Mouse (Mus musculus) neural tube, embryonic 15.5 days (tissue): ENCODE results near the gene Lsm6. TPM values are rescaled to one million over a fixed set of nuclear protein-coding genes. Genes with fewer than 3 reads are reported as not detected.
A peak's percentile ranks its signal among the peaks of the same experiment; 100 is the strongest.
"Not testable (repeated sequence)": the region's sequence is repeated elsewhere in the genome, so short reads cannot be mapped to it uniquely, and the experiment has no call there.

ENCODE experiments used
- ATAC-seq: fragments of 200-750 bp; cut with Nextera tagmentation; 2 replicates; pipeline ENCODE4 v1.8.0; 2017; ENCODE audit warnings: mild to moderate bottlenecking, moderate TSS enrichment, moderate library complexity; ENCODE audit not compliant: low FRiP score
- H3K27ac ChIP-seq: fragments of 300-500 bp; sonication (generic); replicated peaks from 2 replicates; pipeline ENCODE4 v1.5.1; 2015; ENCODE audit warnings: mild to moderate bottlenecking, inconsistent platforms
- H3K27me3 ChIP-seq: fragments of 300-500 bp; sonication (generic); replicated peaks from 2 replicates; pipeline ENCODE4 v1.6.1; 2015; ENCODE audit warnings: inconsistent platforms
- H3K36me3 ChIP-seq: fragments of 300-500 bp; sonication (generic); 2 replicates; pipeline ENCODE4 v1.6.1; 2015; ENCODE audit warnings: inconsistent platforms
- H3K4me1 ChIP-seq: fragments of 300-500 bp; sonication (generic); 2 replicates; pipeline ENCODE4 v1.6.1; 2015; ENCODE audit warnings: inconsistent platforms
- H3K4me2 ChIP-seq: fragments of 300-500 bp; sonication (generic); 2 replicates; pipeline ENCODE4 v1.6.1; 2015; ENCODE audit warnings: inconsistent platforms, mild to moderate bottlenecking, moderate library complexity
- H3K4me3 ChIP-seq: fragments of 300-500 bp; sonication (generic); replicated peaks from 2 replicates; pipeline ENCODE4 v1.5.1; 2015; ENCODE audit warnings: mild to moderate bottlenecking, inconsistent platforms
- H3K9ac ChIP-seq: fragments of 300-500 bp; sonication (generic); replicated peaks from 2 replicates; pipeline ENCODE4 v1.6.1; 2015; ENCODE audit warnings: mild to moderate bottlenecking, inconsistent platforms
- H3K9me3 ChIP-seq: fragments of 300-500 bp; sonication (generic); replicated peaks from 2 replicates; pipeline ENCODE4 v1.6.1; 2016; ENCODE audit warnings: inconsistent platforms
- WGBS: fragments of 180-500 bp; shearing (Covaris S2); methylation state at CpG from one replicate; pipeline ENCODE4 v1.1.7; 2015; ENCODE audit warnings: mixed read lengths; 5-methylcytosine and 5-hydroxymethylcytosine counted together
- polyA plus RNA-seq: library from polyadenylated mRNA; unstranded; fragments of >200 nt; fragmentation: Nextera tagmentation; extraction: Ambion mirVana; gene quantifications from 2 replicates; pipeline ENCODE4 v1.2.1, GENCODE M21; 2015

The Lsm6 gene
- polyA plus RNA-seq, 1 experiment from 2014 or later, result 140 TPM

DNA sequence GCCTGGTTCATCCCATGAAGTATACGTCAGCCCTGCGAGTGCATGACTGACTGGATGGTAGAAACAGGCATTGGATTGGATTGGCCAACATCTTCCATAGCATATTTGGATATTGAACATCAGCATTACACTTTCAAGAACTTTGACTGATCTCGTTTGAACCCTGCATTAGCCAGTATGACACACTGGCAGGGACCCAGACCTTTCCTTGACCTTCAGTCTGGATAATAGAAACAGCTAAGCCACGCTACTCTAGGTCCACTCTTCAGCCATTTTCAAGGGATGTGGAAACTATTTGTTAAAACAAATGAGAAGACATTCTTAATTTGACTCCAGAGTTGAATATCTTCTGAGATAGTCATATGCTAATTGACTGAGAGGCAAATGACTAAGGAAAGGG lies 3.6 kb upstream of the Lsm6 start:
- WGBS, result 92% methylated on average over 4 of the region's 4 CpGs
- no peak overlapping the region for H3K4me2 ChIP-seq
- no peaks in the 10 kb centered on the region for H3K36me3 ChIP-seq
- H3K4me1 ChIP-seq, result peaks cover 10% of the 10 kb centered on the region
- no peaks in the 10 kb centered on the region for H3K9me3 ChIP-seq
- no peak for ATAC-seq
- no peak overlapping the region for H3K27ac ChIP-seq
- no peaks in the 10 kb centered on the region for H3K27me3 ChIP-seq
- H3K4me3 ChIP-seq, result no peak overlapping the region
- H3K9ac ChIP-seq, result no peak overlapping the region

DNA sequence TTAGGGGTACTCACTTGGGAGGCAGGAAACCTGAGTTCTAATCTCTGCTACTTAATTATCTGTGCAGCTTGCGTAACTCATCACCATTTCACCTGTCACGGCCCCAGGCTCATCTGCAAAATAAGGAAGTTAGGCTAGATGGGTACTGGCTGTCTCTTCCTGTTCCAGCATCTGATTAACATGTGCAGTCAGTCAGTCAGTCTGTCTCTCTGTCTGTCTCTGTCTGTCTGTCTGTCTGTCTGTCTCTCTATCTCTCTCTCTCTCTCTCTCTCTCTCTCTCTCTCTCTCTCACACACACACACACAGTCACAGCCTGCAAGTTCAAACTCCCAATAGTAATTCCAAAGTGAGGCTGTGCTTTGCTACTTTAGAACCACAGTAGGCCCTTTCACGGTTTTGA lies 967 bp downstream of the Lsm6 start:
- not testable (repeated sequence) for ATAC-seq, H3K27me3 ChIP-seq, H3K9me3 ChIP-seq, H3K36me3 ChIP-seq
- Histone ChIP-seq H3K4me3 (peak overlapping the region; percentile 70), H3K27ac (peak overlapping the region; percentile 97), H3K9ac (peak overlapping the region; percentile 81), H3K4me1 (peaks cover 16% of the 10 kb centered on the region), H3K4me2 (peak overlapping the region; percentile 58)
- 36% methylated on average over 3 of the region's 3 CpGs for WGBS

DNA sequence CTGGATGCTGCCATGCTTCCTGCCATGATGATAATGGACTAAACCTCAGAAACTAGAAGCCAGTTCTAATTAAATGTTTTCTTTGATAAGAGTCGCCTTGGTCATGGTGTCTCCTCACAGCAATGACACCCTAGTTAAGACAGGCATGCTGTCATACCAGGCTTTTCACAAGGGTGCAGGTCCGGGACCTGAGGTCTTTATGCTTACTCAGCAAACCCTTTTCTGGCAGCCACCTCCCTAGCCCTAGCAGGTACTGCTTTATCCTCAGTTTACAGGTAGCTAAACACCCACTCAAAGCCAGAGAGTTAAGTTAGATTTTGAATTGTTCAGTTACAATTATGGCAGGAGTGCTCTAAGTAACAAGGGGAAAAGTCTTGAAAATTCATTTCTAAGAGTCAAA lies 6.2 kb downstream of the Lsm6 start:
- no peak overlapping the region for H3K9ac ChIP-seq
- H3K36me3 ChIP-seq, result peaks cover 23% of the 10 kb centered on the region
- H3K4me3 ChIP-seq, result no peak overlapping the region
- no peak overlapping the region for H3K27ac ChIP-seq
- 92% methylated on average over 2 of the region's 2 CpGs for WGBS
- H3K4me2 ChIP-seq, result no peak overlapping the region
- peaks cover 10% of the 10 kb centered on the region for H3K4me1 ChIP-seq
- no peaks in the 10 kb centered on the region for H3K9me3 ChIP-seq
- ATAC-seq, result no peak
- H3K27me3 ChIP-seq, result no peaks in the 10 kb centered on the region

DNA sequence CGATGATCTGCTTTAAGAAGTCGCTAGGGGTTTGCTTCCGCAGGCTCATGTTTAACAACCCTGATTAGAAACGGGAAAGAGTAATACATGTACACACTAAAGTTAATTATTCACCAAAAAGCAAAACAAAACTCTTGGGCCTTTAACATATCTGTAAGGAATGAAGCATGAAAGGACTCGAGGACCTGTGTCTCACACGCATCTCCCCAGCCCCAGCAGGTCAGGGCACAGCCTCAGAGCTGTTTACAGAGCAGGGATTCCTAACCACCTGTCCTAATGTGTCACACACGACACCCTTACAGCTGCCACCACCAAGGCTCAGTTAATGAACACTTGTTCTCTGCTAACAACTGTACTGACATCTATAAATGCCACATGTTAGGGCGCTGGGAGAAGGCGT lies 7.9 kb downstream of the Lsm6 start:
- no peaks in the 10 kb centered on the region for H3K9me3 ChIP-seq
- H3K4me1 ChIP-seq, result no peaks in the 10 kb centered on the region
- ATAC-seq, result no peak
- H3K4me3 ChIP-seq, result no peak overlapping the region
- no peak overlapping the region for H3K4me2 ChIP-seq
- H3K9ac ChIP-seq, result no peak overlapping the region
- WGBS, result 83% methylated on average over 9 of the region's 9 CpGs
- H3K36me3 ChIP-seq, result peaks cover 37% of the 10 kb centered on the region
- H3K27ac ChIP-seq, result no peak overlapping the region
- H3K27me3 ChIP-seq, result no peaks in the 10 kb centered on the region

DNA sequence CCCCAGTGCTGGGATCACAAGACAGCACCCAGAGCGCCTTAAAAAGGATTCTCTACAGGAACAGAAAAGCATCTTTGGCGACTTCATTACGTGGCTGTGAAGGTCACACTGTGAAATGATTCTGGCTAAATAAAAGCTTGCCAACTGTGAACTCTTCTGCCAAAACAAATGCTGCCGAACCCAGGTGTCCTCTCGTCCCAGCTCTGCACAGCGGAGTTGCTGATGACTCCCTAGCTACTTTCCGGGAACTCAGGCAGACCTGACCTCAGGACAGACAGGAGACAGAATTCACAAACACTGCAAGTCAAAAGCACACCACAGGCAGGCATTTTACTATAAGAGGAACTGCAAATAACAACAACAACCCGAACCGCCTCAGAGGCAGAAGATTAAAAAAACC lies 8.5 kb downstream of the Lsm6 start:
- H3K4me2 ChIP-seq, result no peak overlapping the region
- peaks cover 43% of the 10 kb centered on the region for H3K36me3 ChIP-seq
- ATAC-seq, result no peak
- H3K9ac ChIP-seq, result no peak overlapping the region
- H3K27me3 ChIP-seq, result no peaks in the 10 kb centered on the region
- WGBS, result 86% methylated on average over 9 of the region's 9 CpGs
- no peaks in the 10 kb centered on the region for H3K9me3 ChIP-seq
- H3K4me1 ChIP-seq, result no peaks in the 10 kb centered on the region
- no peak overlapping the region for H3K27ac ChIP-seq
- H3K4me3 ChIP-seq, result no peak overlapping the region

DNA sequence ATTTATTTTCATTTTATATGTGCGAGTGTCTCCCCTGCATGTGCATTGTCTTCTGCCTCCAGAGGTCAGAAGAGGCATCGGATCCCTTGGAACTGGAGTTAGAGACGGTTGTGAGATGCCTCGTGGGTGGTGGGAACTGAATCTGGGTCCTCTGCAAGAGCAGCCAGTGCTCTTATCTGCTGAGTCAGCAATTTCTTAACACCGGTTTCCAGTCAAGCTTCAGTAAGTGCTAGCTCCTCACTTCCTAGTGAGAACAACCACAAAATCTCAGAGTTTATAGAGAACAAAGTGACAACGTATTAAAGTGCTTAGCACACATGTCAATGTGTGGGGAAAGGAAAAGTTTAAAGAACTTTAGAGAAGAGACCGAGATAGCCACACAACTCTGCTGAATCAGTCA lies 9.2 kb downstream of the Lsm6 start:
- Histone ChIP-seq H3K36me3 (peaks cover 50% of the 10 kb centered on the region), H3K27ac (no peak overlapping the region)
- WGBS, result 92% methylated on average over 7 of the region's 7 CpGs

DNA sequence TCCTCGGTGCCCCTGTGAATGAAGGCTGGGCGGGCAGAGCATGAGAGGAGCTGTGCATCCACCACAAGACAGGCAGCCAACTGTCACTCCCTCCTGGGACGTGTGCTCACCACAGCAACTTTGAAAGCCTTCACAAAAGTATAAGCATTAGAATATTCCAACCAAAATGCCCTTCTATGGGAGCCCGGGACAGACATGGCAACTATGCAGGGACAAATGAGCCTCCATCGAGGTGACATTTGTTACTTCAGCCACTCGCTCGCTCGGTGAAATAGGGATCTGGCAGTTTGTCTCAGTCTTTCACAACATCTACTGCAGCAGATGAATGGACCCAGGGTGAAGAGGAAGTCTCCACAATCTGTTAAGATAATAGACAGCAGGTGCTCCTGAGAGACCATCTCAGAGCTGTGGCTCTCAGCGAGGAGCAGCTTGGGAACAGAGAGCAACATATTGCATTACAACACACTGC lies 10.7 kb downstream of the Lsm6 start:
- no peak overlapping the region for H3K9ac ChIP-seq
- no peaks in the 10 kb centered on the region for H3K27me3 ChIP-seq
- H3K4me3 ChIP-seq, result no peak overlapping the region
- H3K27ac ChIP-seq, result no peak overlapping the region; the same call in 1 of the 2 replicates
- H3K4me2 ChIP-seq, result no peak overlapping the region
- 51% methylated on average over 9 of the region's 9 CpGs for WGBS
- H3K9me3 ChIP-seq, result no peaks in the 10 kb centered on the region
- no peaks in the 10 kb centered on the region for H3K4me1 ChIP-seq
- ATAC-seq, result peak; percentile 45; the same call in 1 of the 2 replicates
- H3K36me3 ChIP-seq, result peaks cover 65% of the 10 kb centered on the region

More for the DNA sequence above, 9.2 kb downstream of the Lsm6 start:
- Histone ChIP-seq H3K9ac (no peak overlapping the region), H3K27me3 (no peaks in the 10 kb centered on the region), H3K4me2 (no peak overlapping the region), H3K4me3 (no peak overlapping the region), H3K9me3 (no peaks in the 10 kb centered on the region), H3K4me1 (no peaks in the 10 kb centered on the region)
- no peak for ATAC-seq

DNA sequence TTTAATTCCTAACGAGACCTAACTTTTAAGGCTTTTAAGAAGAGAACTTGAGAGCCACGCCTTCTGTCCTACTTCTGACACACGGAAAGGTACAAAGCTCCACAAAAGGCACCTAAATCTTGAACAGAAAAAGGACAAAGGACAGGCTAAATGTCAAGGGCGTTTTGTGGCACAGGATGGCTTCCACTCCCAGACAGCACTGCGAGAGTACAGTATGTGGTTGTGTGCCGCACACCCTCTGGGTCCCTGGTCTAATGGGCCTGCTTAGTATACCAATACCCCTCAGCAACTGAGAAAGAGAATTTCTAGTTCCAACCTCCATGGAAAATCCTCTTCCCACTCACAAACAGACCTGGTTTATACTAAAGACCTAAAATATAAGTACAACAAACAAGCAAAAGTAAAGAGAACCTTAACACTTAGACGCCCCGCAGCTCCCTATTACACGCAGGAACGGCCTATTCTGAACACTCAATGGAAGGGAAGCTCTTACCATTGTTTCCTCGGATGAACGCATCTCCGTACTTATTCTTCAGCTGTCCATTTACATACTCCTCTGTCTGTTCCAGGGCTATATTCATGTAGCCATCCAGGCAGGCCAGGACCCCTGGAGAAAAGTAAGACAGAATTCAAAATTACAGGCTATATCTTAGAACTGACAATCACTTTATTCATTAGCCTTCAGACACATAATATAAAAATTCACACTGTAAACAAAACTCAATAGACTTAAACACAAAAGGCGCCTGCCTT lies 11.3 kb downstream of the Lsm6 start:
- no peaks in the 10 kb centered on the region for H3K4me1 ChIP-seq
- H3K9me3 ChIP-seq, result no peaks in the 10 kb centered on the region
- H3K36me3 ChIP-seq, result peaks cover 66% of the 10 kb centered on the region
- no peaks in the 10 kb centered on the region for H3K27me3 ChIP-seq
- ATAC-seq, result no peak
- H3K4me3 ChIP-seq, result no peak overlapping the region
- WGBS, result 64% methylated on average over 14 of the region's 14 CpGs
- no peak overlapping the region for H3K9ac ChIP-seq
- no peak overlapping the region for H3K27ac ChIP-seq
- no peak overlapping the region for H3K4me2 ChIP-seq

DNA sequence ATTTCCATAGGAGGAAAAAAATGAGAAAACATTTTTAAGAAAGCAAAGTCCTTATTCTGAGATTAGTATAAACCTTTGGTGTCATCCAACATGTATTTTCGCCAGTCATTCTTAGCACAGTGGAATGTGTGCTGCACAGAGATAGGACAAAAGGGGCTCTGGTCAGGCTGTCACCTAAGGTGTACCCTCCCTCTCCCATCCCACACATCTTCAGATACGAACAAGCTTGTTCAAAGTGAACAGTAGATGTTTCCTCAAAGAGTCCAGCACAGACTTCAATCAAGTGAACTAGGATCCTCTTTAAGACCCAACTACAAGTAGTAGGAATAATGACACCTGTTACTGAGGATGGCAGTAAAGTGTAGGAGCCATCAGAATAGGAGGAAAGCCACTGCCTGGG lies 12.1 kb downstream of the Lsm6 start:
- Histone ChIP-seq H3K9me3 (no peaks in the 10 kb centered on the region), H3K4me2 (no peak overlapping the region), H3K4me1 (no peaks in the 10 kb centered on the region), H3K9ac (no peak overlapping the region), H3K27me3 (no peaks in the 10 kb centered on the region), H3K36me3 (peaks cover 70% of the 10 kb centered on the region), H3K4me3 (no peak overlapping the region), H3K27ac (no peak overlapping the region)
- WGBS, result 96% methylated on average over 2 of the region's 2 CpGs
- no peak for ATAC-seq

DNA sequence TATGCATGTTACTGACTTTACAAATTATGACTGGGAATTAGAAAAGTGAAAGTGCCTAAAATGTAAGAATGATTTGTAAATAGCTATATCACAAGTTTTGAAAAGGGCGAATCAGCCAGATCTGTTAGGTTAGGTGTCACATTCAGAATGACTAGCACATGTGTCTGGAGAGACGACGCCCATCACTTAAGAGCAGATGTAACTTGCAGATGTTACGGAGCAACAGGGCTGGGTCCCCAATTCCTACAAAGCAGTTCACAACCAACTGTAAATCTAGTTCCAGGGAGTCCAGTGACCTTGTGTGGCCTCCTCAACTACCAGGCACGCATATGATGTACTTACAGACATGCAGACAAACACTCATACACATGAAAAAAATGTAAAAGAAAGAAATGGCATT lies 12.5 kb downstream of the Lsm6 start:
- no peak overlapping the region for H3K27ac ChIP-seq
- H3K4me3 ChIP-seq, result no peak overlapping the region
- WGBS, result 97% methylated on average over 5 of the region's 5 CpGs
- H3K9ac ChIP-seq, result no peak overlapping the region
- H3K4me1 ChIP-seq, result no peaks in the 10 kb centered on the region
- no peak for ATAC-seq
- H3K9me3 ChIP-seq, result no peaks in the 10 kb centered on the region
- H3K27me3 ChIP-seq, result no peaks in the 10 kb centered on the region
- peaks cover 70% of the 10 kb centered on the region for H3K36me3 ChIP-seq
- H3K4me2 ChIP-seq, result no peak overlapping the region

DNA sequence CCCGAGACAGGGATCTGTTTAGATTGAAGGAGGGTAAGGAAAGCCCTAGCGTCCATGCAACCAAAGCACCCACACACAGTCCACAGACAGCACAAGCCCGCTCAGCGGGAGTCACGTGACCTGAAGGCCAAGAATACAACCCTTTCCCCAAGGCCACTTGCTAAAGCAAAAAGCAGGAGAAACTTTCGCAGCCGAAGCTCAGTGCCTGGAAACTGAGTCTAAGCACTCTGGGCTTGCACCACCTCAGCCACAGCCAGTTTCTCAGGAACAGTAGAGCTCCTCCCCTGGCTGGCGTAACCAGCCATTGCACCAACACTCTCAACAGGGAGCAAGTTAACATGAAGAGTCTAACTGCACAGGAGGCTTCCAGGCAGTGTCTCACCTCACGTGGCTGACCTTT lies 13.7 kb downstream of the Lsm6 start:
- Histone ChIP-seq H3K27me3 (no peaks in the 10 kb centered on the region), H3K36me3 (peaks cover 67% of the 10 kb centered on the region), H3K4me1 (no peaks in the 10 kb centered on the region), H3K9ac (no peak overlapping the region), H3K27ac (no peak overlapping the region), H3K4me3 (no peak overlapping the region), H3K9me3 (no peaks in the 10 kb centered on the region), H3K4me2 (no peak overlapping the region)
- 88% methylated on average over 9 of the region's 9 CpGs for WGBS
- no peak for ATAC-seq

DNA sequence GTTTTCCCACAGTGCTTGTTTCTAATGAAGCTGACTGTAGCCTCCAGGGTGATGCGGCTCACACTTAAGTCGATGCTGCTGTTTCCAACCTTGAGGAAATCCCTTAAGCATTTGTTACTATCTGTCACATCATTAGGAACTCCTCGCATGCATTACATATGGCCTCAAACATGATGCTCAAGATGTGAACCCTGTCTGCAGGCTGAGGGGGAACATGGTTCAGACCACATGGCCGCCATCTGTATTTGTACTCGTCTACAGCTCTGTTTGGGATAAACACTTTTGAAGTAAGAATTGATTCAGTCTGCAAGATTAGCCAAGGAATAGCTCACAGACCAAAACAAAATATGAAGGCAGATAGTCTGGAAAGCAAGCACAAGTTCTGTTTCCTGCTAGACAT lies 14.9 kb downstream of the Lsm6 start:
- 95% methylated on average over 5 of the region's 5 CpGs for WGBS
- ATAC-seq, result no peak
- Histone ChIP-seq H3K4me3 (no peak overlapping the region), H3K9ac (no peak overlapping the region), H3K4me2 (no peak overlapping the region), H3K9me3 (no peaks in the 10 kb centered on the region), H3K27ac (no peak overlapping the region), H3K27me3 (no peaks in the 10 kb centered on the region), H3K4me1 (no peaks in the 10 kb centered on the region), H3K36me3 (peaks cover 54% of the 10 kb centered on the region)
